Mouse (Mus musculus) kidney, postnatal 0 days (tissue): ENCODE measurements around the gene Exoc6b. TPM values are rescaled to one million over a fixed set of nuclear protein-coding genes. Genes with fewer than 3 reads are reported as not detected.
A peak's percentile ranks its signal among the peaks of the same experiment; 100 is the strongest.

ENCODE experiments used
- ATAC-seq: fragments of 200-750 bp; cut with Nextera tagmentation; replicated peaks from 2 replicates; pipeline ENCODE4 v1.8.0; 2017; ENCODE audit warnings: low read depth, moderate number of reproducible peaks, moderate TSS enrichment, moderate library complexity; ENCODE audit not compliant: low FRiP score
- DNase-seq: peaks from one replicate; pipeline ENCODE4 v3.0.0-alpha.2; 2016; ENCODE audit warnings: low spot score
- H3K27ac ChIP-seq: fragments of 300-500 bp; sonication (generic); 2 replicates; pipeline ENCODE4 v1.5.1; 2014; ENCODE audit warnings: mild to moderate bottlenecking
- H3K27me3 ChIP-seq: fragments of 300-500 bp; sonication (generic); 2 replicates; pipeline ENCODE4 v1.6.1; 2014; ENCODE audit warnings: low read length, mixed read lengths; ENCODE audit not compliant: insufficient read depth
- H3K36me3 ChIP-seq: fragments of 300-500 bp; sonication (generic); 2 replicates; pipeline ENCODE4 v1.6.1; 2014; ENCODE audit warnings: low read length, mixed read lengths; ENCODE audit not compliant: insufficient read depth
- H3K4me1 ChIP-seq: fragments of 300-500 bp; sonication (generic); replicated peaks from 2 replicates; pipeline ENCODE4 v1.6.1; 2014; ENCODE audit warnings: antibody characterized with exemption, low read length, mixed read lengths; ENCODE audit not compliant: insufficient read depth
- H3K4me2 ChIP-seq: fragments of 300-500 bp; sonication (generic); 2 replicates; pipeline ENCODE4 v1.6.1; 2014; ENCODE audit warnings: mild to moderate bottlenecking, low read length, moderate library complexity, mixed read lengths
- H3K4me3 ChIP-seq: fragments of 300-500 bp; sonication (generic); replicated peaks from 2 replicates; pipeline ENCODE4 v1.5.1; 2014; ENCODE audit warnings: low read depth, low read length
- H3K9ac ChIP-seq: fragments of 300-500 bp; sonication (generic); 2 replicates; pipeline ENCODE4 v1.6.1; 2014; ENCODE audit warnings: low read depth, low read length
- H3K9me3 ChIP-seq: fragments of 300-500 bp; sonication (generic); replicated peaks from 2 replicates; pipeline ENCODE4 v1.6.1; 2016; ENCODE audit warnings: low read length, inconsistent platforms, mixed read lengths
- CTCF ChIP-seq: IDR thresholded peaks from 2 replicates; pipeline ENCODE4 v1.5.1; 2016; ENCODE audit warnings: antibody characterized with exemption, low read depth, mild to moderate bottlenecking, moderate library complexity
- WGBS: fragments of 180-500 bp; shearing (Covaris S2); extraction: QIAGEN DNeasy Blood & Tissue Kit; methylation state at CpG from one replicate; pipeline ENCODE4 v1.1.7; 2014; 5-methylcytosine and 5-hydroxymethylcytosine counted together
- polyA plus RNA-seq: library from polyadenylated mRNA; unstranded; fragments of >200 nt; fragmentation: Nextera tagmentation; extraction: Ambion mirVana; gene quantifications from 2 replicates; pipeline ENCODE4 v1.2.1, GENCODE M21; 2015

Gene Exoc6b
- polyA plus RNA-seq, 1 experiment from 2014 or later = 16.7 TPM

GRCm38 (mm10) chr6:84841138-84841537, 228.2 kb downstream of the Exoc6b start:
- H3K36me3 ChIP-seq = 0 out of 2 replicates have a peak, but pooled peaks cover 3% of the 10 kb centered on the region
- H3K27ac ChIP-seq = no peak overlapping the region
- ATAC-seq = no peak

GRCm38 (mm10) chr6:84807546-84807945, 261.8 kb downstream of the Exoc6b start:
- no peaks in the 10 kb centered on the region for H3K4me1 ChIP-seq
- H3K9ac ChIP-seq = no peak overlapping the region
- TF ChIP-seq CTCF = no peak
- H3K36me3 ChIP-seq = no peaks in the 10 kb centered on the region
- H3K4me3 ChIP-seq = no peak overlapping the region
- WGBS = 91% methylated on average over 7 of the region's 7 CpGs
- no peak for DNase-seq
- ATAC-seq = no peak
- no peak overlapping the region for H3K27ac ChIP-seq
- no peaks in the 10 kb centered on the region for H3K9me3 ChIP-seq
- H3K4me2 ChIP-seq = no peak overlapping the region
- H3K27me3 ChIP-seq = no peaks in the 10 kb centered on the region

More at GRCm38 (mm10) chr6:84841138-84841537, 228.2 kb downstream of the Exoc6b start:
- Histone ChIP-seq H3K4me3 (no peak overlapping the region), H3K4me2 (no peak overlapping the region), H3K27me3 (no peaks in the 10 kb centered on the region), H3K9ac (no peak overlapping the region), H3K4me1 (no peaks in the 10 kb centered on the region), H3K9me3 (no peaks in the 10 kb centered on the region)
- TF ChIP-seq CTCF = no peak
- no peak for DNase-seq

- TF ChIP-seq CTCF = no peak
- ATAC-seq = no peak
- no peaks in the 10 kb centered on the region for H3K27me3 ChIP-seq
Observed at GRCm38 (mm10) chr6:84806132-84806730, 263.1 kb downstream of the Exoc6b start.

GRCm38 (mm10) chr6:84798736-84799135, 270.6 kb downstream of the Exoc6b start:
- ATAC-seq (no peak), DNase-seq (no peak)
- Histone ChIP-seq H3K9ac (no peak overlapping the region), H3K4me3 (no peak overlapping the region), H3K9me3 (no peaks in the 10 kb centered on the region), H3K27ac (no peak overlapping the region), H3K27me3 (no peaks in the 10 kb centered on the region), H3K4me2 (no peak overlapping the region), H3K36me3 (no peaks in the 10 kb centered on the region), H3K4me1 (no peaks in the 10 kb centered on the region)
- WGBS = 83% methylated on average over 3 of the region's 3 CpGs
- TF ChIP-seq CTCF = no peak

More at GRCm38 (mm10) chr6:84806132-84806730, 263.1 kb downstream of the Exoc6b start:
- H3K9ac ChIP-seq = no peak overlapping the region
- H3K4me3 ChIP-seq = no peak overlapping the region
- H3K4me1 ChIP-seq = no peaks in the 10 kb centered on the region
- 76% methylated on average over 2 of the region's 2 CpGs for WGBS
- H3K9me3 ChIP-seq = no peaks in the 10 kb centered on the region
- H3K4me2 ChIP-seq = no peak overlapping the region
- no peak for DNase-seq
- no peaks in the 10 kb centered on the region for H3K36me3 ChIP-seq
- no peak overlapping the region for H3K27ac ChIP-seq

- H3K4me3 ChIP-seq = no peak overlapping the region
- 57% methylated on average over 2 of the region's 2 CpGs for WGBS
- no peak for ATAC-seq
- DNase-seq = no peak
- no peaks in the 10 kb centered on the region for H3K36me3 ChIP-seq
- H3K9ac ChIP-seq = no peak overlapping the region
- no peaks in the 10 kb centered on the region for H3K27me3 ChIP-seq
- no peaks in the 10 kb centered on the region for H3K9me3 ChIP-seq
- H3K27ac ChIP-seq = no peak overlapping the region
- H3K4me1 ChIP-seq = no peaks in the 10 kb centered on the region
- H3K4me2 ChIP-seq = no peak overlapping the region
- no peak for TF ChIP-seq CTCF
Observed at GRCm38 (mm10) chr6:84783994-84784393, 285.3 kb downstream of the Exoc6b start.

GRCm38 (mm10) chr6:84779987-84780386, 289.3 kb downstream of the Exoc6b start:
- Histone ChIP-seq H3K4me2 (no peak overlapping the region), H3K36me3 (no peaks in the 10 kb centered on the region), H3K4me3 (no peak overlapping the region), H3K27me3 (no peaks in the 10 kb centered on the region), H3K27ac (no peak overlapping the region), H3K9me3 (no peaks in the 10 kb centered on the region), H3K4me1 (no peaks in the 10 kb centered on the region), H3K9ac (no peak overlapping the region)
- ATAC-seq = no peak
- DNase-seq = no peak
- no peak for TF ChIP-seq CTCF
- 39% methylated on average over 5 of the region's 5 CpGs for WGBS

- no peak for TF ChIP-seq CTCF
- DNase-seq = peak; percentile 68
- WGBS = 62% methylated on average over 5 of the region's 5 CpGs
Observed at GRCm38 (mm10) chr6:84778970-84779369, 290.3 kb downstream of the Exoc6b start.

More at GRCm38 (mm10) chr6:84778970-84779369, 290.3 kb downstream of the Exoc6b start:
- Histone ChIP-seq H3K9me3 (no peaks in the 10 kb centered on the region), H3K27me3 (no peaks in the 10 kb centered on the region), H3K4me1 (no peaks in the 10 kb centered on the region), H3K27ac (no peak overlapping the region), H3K4me2 (no peak overlapping the region), H3K36me3 (no peaks in the 10 kb centered on the region), H3K4me3 (no peak overlapping the region), H3K9ac (no peak overlapping the region)
- ATAC-seq = no peak
